Mouse (Mus musculus): ENCODE results near the gene Nav2. TPM values are rescaled to one million over a fixed set of nuclear protein-coding genes. Genes with fewer than 3 reads are reported as not detected.

Nav2 gene
- polyA plus RNA-seq, 1 experiment: 48.9 TPM

DNA sequence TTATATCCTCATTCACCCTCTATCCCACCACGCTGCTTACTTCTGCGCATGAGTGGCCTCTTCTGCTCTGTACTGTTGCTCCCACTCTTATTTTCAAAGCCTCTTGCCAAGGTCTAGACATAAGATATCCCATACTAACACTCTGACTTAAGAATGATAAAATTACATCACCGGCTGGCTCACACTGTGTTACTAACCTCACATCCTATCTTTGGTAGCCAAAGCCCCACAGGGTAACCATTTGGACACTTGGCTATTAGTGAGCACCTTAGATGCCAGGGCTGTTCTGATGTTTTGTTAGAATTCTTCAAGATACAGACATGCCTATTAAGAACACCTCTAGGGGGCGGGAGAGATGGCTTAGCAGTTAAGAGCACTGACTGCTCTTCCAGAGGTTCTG is 502.4 kb downstream of the Nav2 start:
- no peak for DNase-seq (ENCODE audit: extremely low spot score in 1 of 2, low spot score in 1 of 2)

GRCm38 (mm10) chr7:49411803-49412202 is 503.3 kb downstream of the Nav2 start:
- no peak for DNase-seq (ENCODE audit: extremely low spot score in 1 of 2, low spot score in 1 of 2)

DNA sequence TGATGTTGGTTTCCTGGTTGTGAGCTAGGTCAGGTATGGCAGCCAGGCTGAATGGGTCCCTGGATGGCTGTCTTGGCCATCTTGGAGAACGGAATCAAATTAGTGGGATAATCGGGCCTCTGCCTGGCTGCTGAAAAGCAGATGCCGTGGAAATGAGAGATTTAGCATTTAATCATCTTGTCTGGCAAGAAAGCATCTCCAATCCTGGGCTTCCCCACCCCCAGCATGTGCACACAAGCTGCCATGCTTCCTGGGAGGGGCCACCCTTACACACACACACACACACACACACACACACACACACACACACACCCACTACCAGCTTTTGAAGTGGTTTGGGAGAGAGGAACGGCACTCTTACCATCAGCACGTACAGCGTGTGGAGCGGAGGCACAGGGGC is 506.6 kb downstream of the Nav2 start:
- DNase-seq (ENCODE audit: extremely low spot score in 1 of 2, low spot score in 1 of 2): no peak

DNA sequence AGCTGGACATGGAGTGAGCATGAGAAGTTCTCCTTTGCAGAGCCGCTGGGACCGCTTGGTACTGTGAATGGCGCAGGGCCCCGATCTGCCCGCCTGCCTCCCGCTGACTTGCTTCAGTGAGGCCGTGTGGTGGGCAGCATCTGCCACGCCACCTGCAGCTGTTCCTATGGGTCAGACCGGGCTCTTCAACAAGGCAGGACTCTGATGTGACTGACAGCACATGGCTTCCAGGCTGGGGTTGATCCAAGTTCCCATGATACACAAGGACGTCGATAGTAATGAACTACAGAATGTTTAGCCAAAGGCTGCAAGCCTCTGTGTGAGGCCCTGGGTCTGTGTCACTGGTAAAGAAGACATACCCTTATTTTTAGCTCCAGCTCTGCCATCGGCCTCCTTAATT is 507.2 kb downstream of the Nav2 start:
- no peak for DNase-seq (ENCODE audit: extremely low spot score in 1 of 2, low spot score in 1 of 2)

- DNase-seq (ENCODE audit: extremely low spot score in 1 of 2, low spot score in 1 of 2): no peak
These were observed 510.3 kb downstream of the Nav2 start for GRCm38 (mm10) chr7:49418841-49419240.

DNA sequence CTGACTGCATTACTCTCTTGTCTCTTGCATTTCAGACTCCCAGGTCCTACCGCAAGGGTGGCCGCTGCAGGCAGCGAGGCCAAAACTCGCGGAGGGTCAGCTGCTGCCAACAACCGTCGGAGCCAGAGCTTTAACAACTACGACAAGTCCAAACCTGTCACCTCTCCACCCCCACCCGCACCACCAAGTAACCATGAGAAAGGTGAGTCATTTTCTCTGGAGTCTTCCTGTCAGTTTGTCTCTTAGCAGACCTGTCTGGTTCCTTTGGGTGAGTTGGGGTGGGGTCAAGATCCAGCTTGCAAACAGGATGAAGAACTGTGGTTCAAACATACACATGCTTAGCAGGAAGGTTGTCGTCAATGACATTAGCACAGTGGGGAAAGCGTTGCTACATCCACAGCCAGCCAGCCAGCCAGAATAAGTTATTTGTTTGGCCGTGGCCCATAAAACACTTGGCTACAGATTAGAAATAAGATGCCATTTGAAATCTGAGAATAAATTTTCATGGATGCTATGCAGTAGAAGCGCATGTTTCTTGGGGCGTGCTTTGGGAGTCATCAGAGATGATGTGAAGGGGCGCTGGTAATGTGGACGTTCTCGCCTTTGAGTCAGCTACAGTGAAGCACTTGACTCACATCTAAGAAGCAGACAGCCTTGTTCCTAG is 511.8 kb downstream of the Nav2 start:
- no peak for DNase-seq (ENCODE audit: extremely low spot score in 1 of 2, low spot score in 1 of 2)

GRCm38 (mm10) chr7:49421261-49421660 is 512.7 kb downstream of the Nav2 start:
- no peak for DNase-seq (ENCODE audit: extremely low spot score in 1 of 2, low spot score in 1 of 2)

GRCm38 (mm10) chr7:49423943-49424342 is 515.4 kb downstream of the Nav2 start:
- DNase-seq (ENCODE audit: extremely low spot score in 1 of 2, low spot score in 1 of 2): no peak

DNA sequence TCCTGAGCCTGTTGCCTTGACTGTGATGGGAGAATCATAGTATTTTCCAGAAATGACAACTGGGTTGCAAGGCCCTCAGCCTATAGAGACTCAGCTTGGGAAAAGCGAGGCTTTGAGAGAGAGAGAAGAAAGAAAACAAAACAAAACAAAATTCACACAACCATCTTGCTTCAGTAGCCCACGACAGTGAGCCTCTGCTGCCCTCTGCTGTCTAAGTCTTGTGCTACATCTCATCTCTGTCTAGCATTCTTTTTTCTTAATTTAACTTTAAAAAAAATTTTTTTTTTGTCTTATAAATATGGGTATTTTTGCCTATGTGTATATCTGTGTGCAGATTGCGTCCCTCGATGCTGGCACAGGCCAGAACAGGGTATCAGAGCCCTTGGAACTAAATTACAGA is 517.5 kb downstream of the Nav2 start:
- DNase-seq (ENCODE audit: extremely low spot score in 1 of 2, low spot score in 1 of 2): peak in 1 of 2 experiments; percentile 75

DNA sequence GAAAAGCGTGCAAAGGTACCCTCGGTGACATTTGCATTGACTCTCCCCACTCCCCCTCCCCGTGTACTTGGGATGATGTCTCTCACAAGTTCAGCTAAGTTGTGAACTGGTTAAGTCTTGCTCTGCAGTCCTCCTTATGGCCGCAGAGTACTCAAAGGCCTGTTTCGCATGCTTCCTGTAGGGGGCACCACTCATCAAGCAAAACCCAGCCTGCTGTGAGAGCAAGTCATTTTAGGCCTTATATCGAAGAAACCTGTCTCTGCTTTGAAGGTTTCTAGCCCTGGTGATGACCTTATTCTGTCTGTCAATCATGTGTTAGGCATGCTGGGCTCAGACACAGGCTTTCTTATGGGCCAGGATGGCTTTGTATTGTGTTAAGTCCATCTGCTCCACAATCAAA is 519.3 kb downstream of the Nav2 start:
- DNase-seq (ENCODE audit: extremely low spot score in 1 of 2, low spot score in 1 of 2): peak in 1 of 2 experiments; percentile 61

GRCm38 (mm10) chr7:49428947-49429346 is 520.4 kb downstream of the Nav2 start:
- no peak for DNase-seq (ENCODE audit: extremely low spot score in 1 of 2, low spot score in 1 of 2)

- DNase-seq (ENCODE audit: extremely low spot score in 1 of 2, low spot score in 1 of 2): no peak
These were observed 522.3 kb downstream of the Nav2 start for GRCm38 (mm10) chr7:49430808-49431207.

DNA sequence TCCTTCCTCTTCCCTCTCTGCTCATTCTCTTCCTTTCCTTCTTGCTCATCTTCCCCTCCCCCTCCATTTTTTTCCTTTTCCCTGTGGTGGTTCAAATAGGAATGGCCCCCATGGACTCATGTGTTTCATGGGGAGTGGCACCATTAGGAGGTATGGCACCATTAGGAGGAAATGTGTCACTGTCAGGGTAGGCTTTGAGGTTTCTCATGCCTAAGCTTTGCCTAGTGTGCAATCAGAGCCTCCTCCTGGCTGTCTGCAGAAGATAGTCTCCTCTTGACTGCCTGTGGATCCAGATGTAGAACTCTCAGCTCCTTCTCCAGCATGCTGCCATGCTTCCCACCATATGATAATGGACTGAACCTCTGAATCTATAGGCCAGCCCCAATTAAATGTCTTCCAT is 525.4 kb downstream of the Nav2 start:
- no peak for DNase-seq (ENCODE audit: extremely low spot score in 1 of 2, low spot score in 1 of 2)

DNA sequence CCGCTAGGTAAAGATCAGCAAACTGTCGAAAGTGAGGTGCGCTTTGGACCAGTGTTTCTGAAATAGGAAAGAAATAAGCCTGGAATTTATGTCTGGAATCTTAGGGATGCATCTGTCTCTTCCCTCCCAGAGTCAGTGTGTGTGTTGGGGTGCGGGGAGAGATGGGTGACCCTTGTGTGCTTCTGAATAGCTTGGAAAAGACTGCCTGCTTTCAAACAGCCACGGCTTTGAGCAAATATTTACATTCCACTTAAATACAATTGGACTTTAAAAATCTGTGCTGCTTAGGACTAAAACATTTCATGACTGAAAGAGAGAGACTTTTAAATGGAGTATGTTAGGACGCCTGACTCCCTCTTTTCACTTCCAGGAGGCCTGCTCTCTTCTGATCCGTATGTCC is 528.0 kb downstream of the Nav2 start:
- DNase-seq (ENCODE audit: extremely low spot score in 1 of 2, low spot score in 1 of 2): no peak

GRCm38 (mm10) chr7:49437901-49438300 is 529.4 kb downstream of the Nav2 start:
- peak; percentile 67 to 79 for DNase-seq (ENCODE audit: extremely low spot score in 1 of 2, low spot score in 1 of 2)

DNA sequence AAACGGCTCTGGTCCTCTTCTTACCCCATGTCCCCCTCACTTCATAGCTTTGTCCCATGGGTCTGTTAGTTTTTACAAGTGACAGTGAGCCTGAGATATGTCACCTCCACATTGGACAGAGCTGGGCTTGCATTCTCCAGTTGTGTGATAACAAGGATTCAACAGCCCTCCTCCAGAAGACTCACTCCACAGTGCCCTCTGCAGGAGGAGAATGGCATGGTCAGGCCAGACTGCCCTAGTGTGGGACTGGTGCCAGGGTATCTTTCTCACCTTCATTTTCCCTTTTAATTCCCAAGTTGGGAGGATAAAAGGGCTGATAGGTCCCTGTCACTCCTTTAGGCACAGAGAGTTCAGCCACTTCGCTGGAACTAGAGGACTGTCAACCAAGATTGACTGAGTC is 530.6 kb downstream of the Nav2 start:
- DNase-seq (ENCODE audit: extremely low spot score in 1 of 2, low spot score in 1 of 2): no peak

DNA sequence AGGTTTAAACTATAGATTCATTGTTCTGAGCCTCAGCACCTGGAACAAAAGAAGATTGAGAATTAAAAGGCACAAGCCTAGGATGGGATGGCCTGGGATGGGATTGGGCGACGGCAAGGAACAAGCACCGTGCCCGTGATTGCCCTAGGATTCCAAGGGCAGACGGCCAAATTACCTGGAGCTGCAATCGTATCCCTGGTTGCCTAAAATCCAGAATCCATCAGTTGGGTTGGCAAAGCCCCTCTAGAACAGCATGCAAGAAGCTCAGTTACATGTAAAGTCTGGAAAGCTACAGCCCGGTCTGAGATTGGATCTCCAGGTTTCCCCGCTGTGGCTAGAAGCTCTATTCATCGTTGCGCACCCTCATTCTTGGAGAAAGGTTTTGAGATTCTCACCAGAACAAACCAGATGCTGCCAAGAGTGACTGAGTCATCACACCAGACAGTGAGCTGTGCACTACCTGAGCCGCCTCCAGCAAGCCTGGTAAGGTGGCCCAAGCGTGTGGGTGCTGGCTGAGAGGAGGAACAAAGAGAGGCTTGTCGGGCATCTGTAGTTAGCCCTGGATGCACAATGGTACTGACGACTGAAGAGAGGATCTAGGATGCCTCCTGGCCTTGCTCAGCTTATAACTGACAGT is 531.9 kb downstream of the Nav2 start:
- peak in 1 of 2 experiments; percentile 80 for DNase-seq (ENCODE audit: extremely low spot score in 1 of 2, low spot score in 1 of 2)

DNA sequence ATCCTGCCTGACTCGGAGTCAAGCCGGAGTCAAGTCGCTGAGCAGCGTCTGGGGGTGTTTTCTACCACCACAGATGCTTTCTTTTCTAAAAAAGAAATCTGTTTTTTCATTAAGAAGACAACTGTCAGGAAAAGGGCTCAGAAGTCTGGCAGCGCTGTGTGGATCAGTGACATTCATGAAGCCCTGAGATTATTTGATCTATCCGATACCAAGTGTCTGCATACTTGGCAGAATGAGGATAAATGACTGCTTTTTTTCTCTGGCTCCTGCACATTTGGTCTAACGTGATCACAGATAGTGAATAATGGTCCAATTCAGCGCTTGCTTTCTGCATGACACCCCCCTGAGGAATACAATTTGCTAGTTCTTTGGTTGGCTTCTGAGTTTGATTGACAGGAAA is 533.7 kb downstream of the Nav2 start:
- DNase-seq (ENCODE audit: extremely low spot score in 1 of 2, low spot score in 1 of 2): no peak

GRCm38 (mm10) chr7:49448580-49448979 is 540.1 kb downstream of the Nav2 start:
- DNase-seq (ENCODE audit: extremely low spot score in 1 of 2, low spot score in 1 of 2): no peak

- peak in 1 of 2 experiments; percentile 55 for DNase-seq (ENCODE audit: extremely low spot score in 1 of 2, low spot score in 1 of 2)
These were observed 542.0 kb downstream of the Nav2 start for GRCm38 (mm10) chr7:49450261-49451141.

- DNase-seq (ENCODE audit: extremely low spot score in 1 of 2, low spot score in 1 of 2): peak; percentile 46 to 78
These were observed 542.7 kb downstream of the Nav2 start for GRCm38 (mm10) chr7:49451240-49451639.

All from frontal cortex, adult 2 months (tissue).